Mouse (Mus musculus) heart, adult 2 months (tissue): ENCODE results near the gene Gm10964. TPM values are rescaled to one million over a fixed set of nuclear protein-coding genes. Genes with fewer than 3 reads are reported as not detected.

Source experiments
- DNase-seq, 2 experiments: peaks; one replicate each; pipeline ENCODE4 v3.0.0; 2021
- H3K27ac ChIP-seq: fragments of 200-600 bp; 2 replicates; pipeline ENCODE4 v1.8.1; 2022
- H3K27me3 ChIP-seq: fragments of 200-500 bp; 2 replicates; pipeline ENCODE4 v1.6.1; 2012; ENCODE audit warnings: mild to moderate bottlenecking, low read length, inconsistent platforms, mixed read lengths; ENCODE audit not compliant: control insufficient read depth, insufficient read depth
- H3K36me3 ChIP-seq: fragments of 200-500 bp; 2 replicates; pipeline ENCODE4 v1.6.1; 2012; ENCODE audit warnings: low read length, inconsistent platforms; ENCODE audit not compliant: control insufficient read depth, insufficient read depth
- H3K4me1 ChIP-seq: fragments of 200-500 bp; 2 replicates; pipeline ENCODE4 v1.6.1; 2011; ENCODE audit warnings: low read length; ENCODE audit not compliant: control insufficient read depth, insufficient read depth
- H3K4me3 ChIP-seq: fragments of 200-600 bp; 2 replicates; pipeline ENCODE4 v1.8.1; 2022
- H3K79me2 ChIP-seq: fragments of 200-500 bp; replicated peaks from 2 replicates; pipeline ENCODE4 v1.6.1; 2012; ENCODE audit warnings: mild to moderate bottlenecking, inconsistent platforms, low read length, moderate library complexity, mixed read lengths; ENCODE audit not compliant: control insufficient read depth, insufficient read depth
- H3K9ac ChIP-seq: fragments of 200-500 bp; 2 replicates; pipeline ENCODE4 v1.6.1; 2012; ENCODE audit warnings: low read depth, mild to moderate bottlenecking, control low read depth, inconsistent platforms, low read length, mixed read lengths
- CTCF ChIP-seq: fragments of 200-600 bp; IDR thresholded peaks from 2 replicates; pipeline ENCODE4 v1.8.1; 2022; ENCODE audit warnings: antibody characterized with exemption, mild to moderate bottlenecking, moderate library complexity
- EP300 ChIP-seq: fragments of 200-500 bp; IDR thresholded peaks from 2 replicates; pipeline ENCODE4 v1.6.1; 2011; ENCODE audit warnings: low read depth, low read length, control low read depth; ENCODE audit not compliant: insufficient read depth
- POLR2A ChIP-seq: fragments of 200-500 bp; IDR thresholded peaks from 2 replicates; pipeline ENCODE4 v1.6.1; 2011; ENCODE audit warnings: mild to moderate bottlenecking, low read depth, low read length, control low read depth; ENCODE audit not compliant: insufficient read depth
- WGBS: fragments of 180-500 bp; shearing (Covaris S2); methylation state at CpG from one replicate; pipeline ENCODE4 v1.1.7; 2018; 5-methylcytosine and 5-hydroxymethylcytosine counted together
- intact Hi-C: fragments of 180-260 bp; cut with DNase I; formaldehyde crosslinking; loops from one replicate; pipeline ENCODE4 v1.15.1; 2025
- polyA plus RNA-seq: library from polyadenylated mRNA; depleted of rRNA; stranded (reverse); fragments of >200 nt; gene quantifications from 2 replicates; pipeline ENCODE4 v1.2.3, GENCODE M21; 2012
- total RNA-seq, 2 experiments: library from RNA; stranded (reverse); gene quantifications; 2 replicates each; pipeline ENCODE4 v1.2.3; 2021

Gm10964 gene
- total and polyA plus RNA-seq, 3 experiments, result not detected

GRCm38 (mm10) chr3:103732116-103732515 lies 7.0 kb upstream of the Gm10964 start:
- Histone ChIP-seq H3K9ac (no peak overlapping the region), H3K27me3 (no peaks in the 10 kb centered on the region), H3K4me3 (no peak overlapping the region), H3K27ac (no peak overlapping the region), H3K79me2 (no peaks in the 10 kb centered on the region), H3K36me3 (no peaks in the 10 kb centered on the region), H3K4me1 (peaks cover 8% of the 10 kb centered on the region)
- no peak for DNase-seq
- intact Hi-C loops, result no loop called here
- WGBS, result 97% methylated on average over 3 of the region's 3 CpGs
- TF ChIP-seq CTCF, result no peak
- TF ChIP-seq POLR2A, result no peak
- no peak for TF ChIP-seq EP300

GRCm38 (mm10) chr3:103733176-103733575 lies 6.0 kb upstream of the Gm10964 start:
- Histone ChIP-seq H3K4me3 (no peak overlapping the region), H3K79me2 (no peaks in the 10 kb centered on the region), H3K9ac (no peak overlapping the region), H3K27ac (no peak overlapping the region), H3K4me1 (peaks cover 11% of the 10 kb centered on the region), H3K36me3 (no peaks in the 10 kb centered on the region), H3K27me3 (no peaks in the 10 kb centered on the region)
- DNase-seq, result no peak
- intact Hi-C loops, result no loop called here
- WGBS, result 59% methylated on average over 2 of the region's 2 CpGs
- no peak for TF ChIP-seq EP300
- TF ChIP-seq CTCF, result no peak
- TF ChIP-seq POLR2A, result no peak

GRCm38 (mm10) chr3:103733799-103734695 lies 5.1 kb upstream of the Gm10964 start:
- H3K9ac ChIP-seq, result no peak overlapping the region

GRCm38 (mm10) chr3:103734696-103735519 lies 4.3 kb upstream of the Gm10964 start:
- peak overlapping the region; percentile 32 for H3K27ac ChIP-seq
- WGBS, result 23% methylated on average over 11 of the region's 11 CpGs
- 0 out of 2 replicates have a peak, but pooled peaks have one; percentile 36 for TF ChIP-seq EP300
- TF ChIP-seq POLR2A, result peak; percentile 17; the same call in 1 of the 2 replicates
- no peak for TF ChIP-seq CTCF
- intact Hi-C loops, result loop anchor here (5.0 kb wide), 1 partner anchor 303 kb away; no protein-coding TSS in a partner anchor
- peak; percentile 64 to 67 for DNase-seq
- no peaks in the 10 kb centered on the region for H3K36me3 ChIP-seq
- H3K79me2 ChIP-seq, result no peaks in the 10 kb centered on the region
- peaks cover 11% of the 10 kb centered on the region for H3K4me1 ChIP-seq
- H3K9ac ChIP-seq, result no peak overlapping the region; the same call in 1 of the 2 replicates
- no peak overlapping the region for H3K4me3 ChIP-seq
- H3K27me3 ChIP-seq, result no peaks in the 10 kb centered on the region

More at GRCm38 (mm10) chr3:103733799-103734695, 5.1 kb upstream of the Gm10964 start:
- intact Hi-C loops, result no loop called here
- DNase-seq, result no peak
- no peaks in the 10 kb centered on the region for H3K36me3 ChIP-seq
- TF ChIP-seq POLR2A, result no peak
- no peak for TF ChIP-seq EP300
- no peak for TF ChIP-seq CTCF
- peaks cover 11% of the 10 kb centered on the region for H3K4me1 ChIP-seq
- 70% methylated on average over 19 of the region's 19 CpGs for WGBS
- no peaks in the 10 kb centered on the region for H3K79me2 ChIP-seq
- H3K27me3 ChIP-seq, result no peaks in the 10 kb centered on the region
- H3K27ac ChIP-seq, result no peak overlapping the region
- H3K4me3 ChIP-seq, result no peak overlapping the region

- Histone ChIP-seq H3K27ac (peak overlapping the region; percentile 32; the same call in 1 of the 2 replicates), H3K27me3 (no peaks in the 10 kb centered on the region), H3K79me2 (no peaks in the 10 kb centered on the region), H3K9ac (no peak overlapping the region), H3K4me1 (peaks cover 11% of the 10 kb centered on the region), H3K4me3 (no peak overlapping the region), H3K36me3 (no peaks in the 10 kb centered on the region)
- no peak for TF ChIP-seq EP300
- TF ChIP-seq CTCF, result no peak
- TF ChIP-seq POLR2A, result no peak
- 84% methylated on average over 28 of the region's 28 CpGs for WGBS
- intact Hi-C loops, result loop anchor here (2.0 to 5.0 kb wide), 2 partner anchors 151 to 304 kb away; no protein-coding TSS in a partner anchor
- peak in 1 of 2 experiments; percentile 20 for DNase-seq
Observed at GRCm38 (mm10) chr3:103735776-103736600, 3.2 kb upstream of the Gm10964 start.
